Mouse (Mus musculus) midbrain, embryonic 10.5 days (tissue): ENCODE measurements around the gene Tnfrsf1b. TPM values are rescaled to one million over a fixed set of nuclear protein-coding genes. Genes with fewer than 3 reads are reported as not detected.

Experiments used
- DNase-seq: peaks from one replicate; pipeline ENCODE4 v3.0.0-alpha.2; 2017; ENCODE audit warnings: low spot score
- H3K27ac ChIP-seq: fragments of 300-500 bp; sonication (generic); replicated peaks from 2 replicates; pipeline ENCODE4 v1.5.1; 2016; ENCODE audit warnings: mild to moderate bottlenecking
- H3K27me3 ChIP-seq: fragments of 300-500 bp; sonication (generic); 2 replicates; pipeline ENCODE4 v1.6.1; 2016; ENCODE audit warnings: low read depth, mild to moderate bottlenecking; ENCODE audit not compliant: poor library complexity, severe bottlenecking
- H3K36me3 ChIP-seq: fragments of 300-500 bp; sonication (generic); 2 replicates; pipeline ENCODE4 v1.6.1; 2016; ENCODE audit warnings: mild to moderate bottlenecking, moderate library complexity
- H3K4me1 ChIP-seq: fragments of 300-500 bp; sonication (generic); 2 replicates; pipeline ENCODE4 v1.6.1; 2016
- H3K4me3 ChIP-seq: fragments of 300-500 bp; sonication (generic); 2 replicates; pipeline ENCODE4 v1.5.1; 2016; ENCODE audit warnings: mild to moderate bottlenecking, moderate library complexity
- H3K9me3 ChIP-seq: fragments of 300-500 bp; sonication (generic); replicated peaks from 2 replicates; pipeline ENCODE4 v1.6.1; 2016; ENCODE audit warnings: mild to moderate bottlenecking
- WGBS: fragments of 180-500 bp; shearing (Covaris S2); methylation state at CpG from one replicate; pipeline ENCODE4 v1.1.7; 2016; 5-methylcytosine and 5-hydroxymethylcytosine counted together
- polyA plus RNA-seq: library from polyadenylated mRNA; unstranded; fragments of >200 nt; fragmentation: Nextera tagmentation; extraction: Ambion mirVana; gene quantifications from 2 replicates; pipeline ENCODE4 v1.2.1, GENCODE M21; 2016

Gene Tnfrsf1b
- 2.6 and 3.0 TPM in 2 replicates for polyA plus RNA-seq

- WGBS, result 1% methylated on average over 47 of the region's 47 CpGs
These were observed at the start of gene Tnfrsf1b for GRCm38 (mm10) chr4:145246173-145247011. TSS of gene Tnfrsf1b (minus strand) at chr4:145246870.

GRCm38 (mm10) chr4:145295589-145296300 is 49.1 kb upstream of the Tnfrsf1b start:
- no peaks in the 10 kb centered on the region for H3K9me3 ChIP-seq
- WGBS, result 54% methylated on average over 5 of the region's 5 CpGs
- H3K27ac ChIP-seq, result no peak overlapping the region
- H3K4me3 ChIP-seq, result no peak overlapping the region
- peak; percentile 29 for DNase-seq
- no peaks in the 10 kb centered on the region for H3K36me3 ChIP-seq
- no peaks in the 10 kb centered on the region for H3K27me3 ChIP-seq
- no peaks in the 10 kb centered on the region for H3K4me1 ChIP-seq

More at GRCm38 (mm10) chr4:145246173-145247011, at the start of gene Tnfrsf1b:
- H3K9me3 ChIP-seq, result no peaks in the 10 kb centered on the region
- peak; percentile 48 for DNase-seq
- H3K36me3 ChIP-seq, result no peaks in the 10 kb centered on the region
- H3K27me3 ChIP-seq, result peaks cover 42% of the 10 kb centered on the region
- peak within 1 kb of the TSS; percentile 62 for H3K4me3 ChIP-seq
- H3K27ac ChIP-seq, result peak within 1 kb of the TSS; percentile 75
- H3K4me1 ChIP-seq, result peaks cover 14% of the 10 kb centered on the region

DNA sequence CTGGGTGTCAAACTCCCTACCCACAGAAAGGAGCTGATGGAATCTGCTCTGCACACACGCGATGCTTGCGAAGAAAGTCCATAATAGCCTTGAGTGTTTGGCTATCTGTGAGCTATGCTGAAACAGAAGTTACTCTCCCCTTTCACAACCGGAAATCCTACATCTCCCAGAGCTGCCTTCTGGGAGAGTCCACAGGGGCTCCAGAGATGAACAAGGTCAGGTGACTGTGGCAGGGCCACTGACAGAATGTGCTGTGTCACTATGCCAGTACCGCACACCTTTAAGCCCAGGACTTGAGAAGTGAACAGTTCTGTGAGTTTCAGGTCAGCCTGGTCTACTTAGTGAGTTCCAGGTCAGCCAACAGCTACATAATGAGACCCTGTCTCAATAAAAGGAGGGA is 47.9 kb upstream of the Tnfrsf1b start:
- Histone ChIP-seq H3K9me3 (no peaks in the 10 kb centered on the region), H3K27me3 (no peaks in the 10 kb centered on the region), H3K4me3 (no peak overlapping the region), H3K36me3 (no peaks in the 10 kb centered on the region), H3K4me1 (no peaks in the 10 kb centered on the region), H3K27ac (no peak overlapping the region)
- DNase-seq, result no peak
- 92% methylated on average over 5 of the region's 5 CpGs for WGBS

GRCm38 (mm10) chr4:145286369-145287120 is 39.9 kb upstream of the Tnfrsf1b start:
- peak; percentile 50 for DNase-seq
- Histone ChIP-seq H3K4me3 (no peak overlapping the region), H3K36me3 (no peaks in the 10 kb centered on the region), H3K27me3 (no peaks in the 10 kb centered on the region), H3K27ac (no peak overlapping the region), H3K9me3 (no peaks in the 10 kb centered on the region), H3K4me1 (no peaks in the 10 kb centered on the region)
- WGBS, result 54% methylated on average over 4 of the region's 4 CpGs

- H3K9me3 ChIP-seq, result no peaks in the 10 kb centered on the region
- H3K36me3 ChIP-seq, result no peaks in the 10 kb centered on the region
- WGBS, result 95% methylated on average over 4 of the region's 4 CpGs
- H3K4me1 ChIP-seq, result no peaks in the 10 kb centered on the region
- no peak for DNase-seq
- no peak overlapping the region for H3K4me3 ChIP-seq
- H3K27me3 ChIP-seq, result no peaks in the 10 kb centered on the region
- H3K27ac ChIP-seq, result no peak overlapping the region
These were observed 38.0 kb upstream of the Tnfrsf1b start for GRCm38 (mm10) chr4:145284675-145285074.

GRCm38 (mm10) chr4:145283441-145283840 is 36.8 kb upstream of the Tnfrsf1b start:
- H3K27me3 ChIP-seq, result no peaks in the 10 kb centered on the region
- H3K9me3 ChIP-seq, result no peaks in the 10 kb centered on the region
- 78% methylated on average over 6 of the region's 6 CpGs for WGBS
- H3K4me1 ChIP-seq, result no peaks in the 10 kb centered on the region
- H3K4me3 ChIP-seq, result no peak overlapping the region
- H3K36me3 ChIP-seq, result no peaks in the 10 kb centered on the region
- no peak overlapping the region for H3K27ac ChIP-seq
- DNase-seq, result no peak

DNA sequence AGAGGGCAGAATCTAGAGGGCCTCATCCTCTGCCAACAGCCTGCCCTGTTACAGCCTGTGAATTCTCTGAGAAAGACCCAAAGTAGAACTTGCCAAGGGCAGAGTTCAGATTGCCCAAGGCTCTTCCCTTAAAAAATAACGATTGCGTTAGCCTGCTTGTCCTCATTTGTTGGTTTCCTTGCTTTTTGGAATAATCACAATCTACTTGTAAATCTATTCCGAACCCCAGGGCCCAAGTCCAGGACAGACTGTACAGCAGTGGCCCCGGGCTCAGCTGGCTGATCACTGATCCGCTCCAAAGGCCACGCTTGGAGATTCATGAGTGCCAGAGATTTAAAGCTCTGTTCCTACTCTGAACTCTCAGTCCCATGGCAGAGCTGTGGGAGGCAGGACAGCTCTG is 34.3 kb upstream of the Tnfrsf1b start:
- DNase-seq, result no peak
- Histone ChIP-seq H3K36me3 (no peaks in the 10 kb centered on the region), H3K27me3 (no peaks in the 10 kb centered on the region), H3K4me1 (no peaks in the 10 kb centered on the region), H3K4me3 (no peak overlapping the region), H3K27ac (no peak overlapping the region), H3K9me3 (no peaks in the 10 kb centered on the region)
- WGBS, result 88% methylated on average over 6 of the region's 6 CpGs

DNA sequence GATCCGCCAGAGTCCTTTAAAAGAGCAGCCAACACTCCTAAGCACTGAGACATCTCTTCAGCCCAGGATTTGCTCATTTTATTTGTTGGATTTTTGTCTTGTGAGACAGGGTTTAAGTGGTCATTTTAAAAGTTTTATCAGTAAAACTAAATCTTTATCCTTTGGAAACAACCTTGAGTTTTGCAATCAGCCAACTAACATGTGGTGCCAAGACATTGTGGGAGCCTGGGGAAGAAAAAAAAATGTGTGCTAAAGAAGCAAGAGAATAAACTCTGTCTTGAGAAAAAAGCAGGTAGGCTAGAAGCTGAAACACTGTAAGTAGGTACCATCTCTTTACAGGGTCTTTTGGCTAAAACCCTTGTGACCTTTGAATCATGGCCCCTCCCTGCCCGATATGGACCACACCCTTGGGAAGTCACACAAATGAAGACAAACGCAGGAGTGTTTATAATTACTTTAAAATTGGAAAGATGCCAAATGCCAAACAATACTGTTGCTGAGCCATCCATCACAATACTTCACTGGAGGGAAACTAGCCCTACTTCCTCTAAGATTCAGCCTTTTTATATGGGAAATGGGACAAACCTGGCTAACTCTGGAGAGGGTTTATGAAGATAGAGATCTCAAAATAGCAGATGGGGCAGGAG is 32.2 kb upstream of the Tnfrsf1b start:
- H3K27me3 ChIP-seq, result no peaks in the 10 kb centered on the region
- no peak for DNase-seq
- WGBS, result 91% methylated on average over 3 of the region's 3 CpGs
- no peaks in the 10 kb centered on the region for H3K9me3 ChIP-seq
- no peak overlapping the region for H3K27ac ChIP-seq
- no peaks in the 10 kb centered on the region for H3K4me1 ChIP-seq
- H3K4me3 ChIP-seq, result no peak overlapping the region
- H3K36me3 ChIP-seq, result no peaks in the 10 kb centered on the region

DNA sequence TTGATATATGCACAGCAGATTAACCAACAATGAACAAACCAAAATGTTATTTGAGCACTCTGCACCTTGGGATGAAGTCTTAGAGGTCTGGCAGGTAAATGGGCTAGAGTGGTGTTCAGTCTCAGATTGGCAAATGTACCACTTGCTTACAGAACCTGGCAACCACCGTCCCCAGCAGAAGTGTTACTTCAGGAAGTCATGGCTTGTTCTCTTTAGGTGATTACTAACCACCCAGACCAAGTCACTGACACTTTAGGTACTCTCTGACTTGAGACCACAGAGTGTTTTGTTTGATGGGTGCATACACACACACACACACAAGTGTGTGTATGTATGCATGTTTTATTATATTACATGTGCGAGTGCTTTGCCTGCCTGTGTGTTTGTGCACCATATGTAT is 31.6 kb upstream of the Tnfrsf1b start:
- no peaks in the 10 kb centered on the region for H3K27me3 ChIP-seq
- no peak overlapping the region for H3K27ac ChIP-seq
- no peak for DNase-seq
- no peak overlapping the region for H3K4me3 ChIP-seq
- H3K4me1 ChIP-seq, result 0 out of 2 replicates have a peak, but pooled peaks cover under 1% of the 10 kb centered on the region
- WGBS, result 94% methylated on average over 2 of the region's 2 CpGs
- no peaks in the 10 kb centered on the region for H3K36me3 ChIP-seq
- no peaks in the 10 kb centered on the region for H3K9me3 ChIP-seq

GRCm38 (mm10) chr4:145276368-145277249 is 29.9 kb upstream of the Tnfrsf1b start:
- no peak for DNase-seq
- H3K27ac ChIP-seq, result no peak overlapping the region
- H3K4me1 ChIP-seq, result 0 out of 2 replicates have a peak, but pooled peaks cover 3% of the 10 kb centered on the region
- WGBS, result 83% methylated on average over 6 of the region's 6 CpGs
- no peaks in the 10 kb centered on the region for H3K27me3 ChIP-seq
- no peaks in the 10 kb centered on the region for H3K36me3 ChIP-seq
- no peaks in the 10 kb centered on the region for H3K9me3 ChIP-seq
- no peak overlapping the region for H3K4me3 ChIP-seq

- 92% methylated on average over 5 of the region's 5 CpGs for WGBS
- H3K9me3 ChIP-seq, result no peaks in the 10 kb centered on the region
- 0 out of 2 replicates have a peak, but pooled peaks cover 3% of the 10 kb centered on the region for H3K4me1 ChIP-seq
- no peak for DNase-seq
- no peaks in the 10 kb centered on the region for H3K27me3 ChIP-seq
- H3K4me3 ChIP-seq, result no peak overlapping the region
- H3K36me3 ChIP-seq, result no peaks in the 10 kb centered on the region
- no peak overlapping the region for H3K27ac ChIP-seq
These were observed 28.2 kb upstream of the Tnfrsf1b start for GRCm38 (mm10) chr4:145274887-145275286.
